Mouse (Mus musculus) large intestine, adult 2 months (tissue): Measurements from ENCODE around the gene Eml2. TPM values are rescaled to one million over a fixed set of nuclear protein-coding genes. Genes with fewer than 3 reads are reported as not detected.

Experiments
- DNase-seq: peaks from one replicate; pipeline ENCODE4 v3.0.0-alpha.2; 2012; ENCODE audit warnings: low read depth, low spot score
- WGBS: fragments of 180-500 bp; shearing (Covaris S2); methylation state at CpG from one replicate; pipeline ENCODE4 v1.1.7; 2018; 5-methylcytosine and 5-hydroxymethylcytosine counted together
- polyA plus RNA-seq: library from polyadenylated mRNA; depleted of rRNA; stranded (reverse); fragments of >200 nt; gene quantifications from 2 replicates; pipeline ENCODE4 v1.2.3, GENCODE M21; 2012

Eml2 gene
- polyA plus RNA-seq, 1 experiment, result 16.7 TPM

GRCm38 (mm10) chr7:19159411-19159810 lies 16.8 kb upstream of the Eml2 start:
- 13% methylated on average over 18 of the region's 18 CpGs for whole genome bisulfite sequencing
- no peak for DNase-seq

DNA sequence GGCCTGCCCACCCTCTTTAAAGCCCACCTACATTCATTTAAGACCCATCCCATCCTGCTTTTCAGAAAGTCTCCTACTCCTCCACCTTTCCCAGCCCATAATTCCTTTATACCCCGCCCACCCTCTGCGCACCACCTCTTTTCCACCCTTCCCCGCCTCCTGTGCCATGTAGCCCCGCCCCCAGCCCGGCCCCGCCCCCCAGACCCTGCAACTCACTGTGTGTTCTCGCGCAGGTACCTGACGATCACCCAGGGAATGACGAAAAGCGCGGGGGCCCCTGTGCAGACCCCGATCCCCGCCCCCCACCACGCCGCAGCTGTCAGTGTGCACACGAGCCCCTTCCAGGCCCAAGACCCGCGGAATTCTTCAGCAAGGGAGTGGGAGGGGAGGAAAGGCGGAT lies 16.1 kb upstream of the Eml2 start:
- 2% methylated on average over 20 of the region's 20 CpGs for WGBS
- DNase-seq, result no peak

GRCm38 (mm10) chr7:19162928-19163327 lies 13.3 kb upstream of the Eml2 start:
- DNase-seq, result no peak
- WGBS, result 80% methylated on average over 7 of the region's 7 CpGs

- no peak for DNase-seq
- 17% methylated on average over 12 of the region's 12 CpGs for WGBS
These were observed 12.5 kb upstream of the Eml2 start for GRCm38 (mm10) chr7:19163752-19164151.

- 2% methylated on average over 6 of the region's 6 CpGs for WGBS
- DNase-seq, result no peak
These were observed 12.0 kb upstream of the Eml2 start for GRCm38 (mm10) chr7:19164189-19164588.

GRCm38 (mm10) chr7:19164978-19165377 lies 11.2 kb upstream of the Eml2 start:
- DNase-seq, result no peak
- 8% methylated on average over 13 of the region's 13 CpGs for WGBS

DNA sequence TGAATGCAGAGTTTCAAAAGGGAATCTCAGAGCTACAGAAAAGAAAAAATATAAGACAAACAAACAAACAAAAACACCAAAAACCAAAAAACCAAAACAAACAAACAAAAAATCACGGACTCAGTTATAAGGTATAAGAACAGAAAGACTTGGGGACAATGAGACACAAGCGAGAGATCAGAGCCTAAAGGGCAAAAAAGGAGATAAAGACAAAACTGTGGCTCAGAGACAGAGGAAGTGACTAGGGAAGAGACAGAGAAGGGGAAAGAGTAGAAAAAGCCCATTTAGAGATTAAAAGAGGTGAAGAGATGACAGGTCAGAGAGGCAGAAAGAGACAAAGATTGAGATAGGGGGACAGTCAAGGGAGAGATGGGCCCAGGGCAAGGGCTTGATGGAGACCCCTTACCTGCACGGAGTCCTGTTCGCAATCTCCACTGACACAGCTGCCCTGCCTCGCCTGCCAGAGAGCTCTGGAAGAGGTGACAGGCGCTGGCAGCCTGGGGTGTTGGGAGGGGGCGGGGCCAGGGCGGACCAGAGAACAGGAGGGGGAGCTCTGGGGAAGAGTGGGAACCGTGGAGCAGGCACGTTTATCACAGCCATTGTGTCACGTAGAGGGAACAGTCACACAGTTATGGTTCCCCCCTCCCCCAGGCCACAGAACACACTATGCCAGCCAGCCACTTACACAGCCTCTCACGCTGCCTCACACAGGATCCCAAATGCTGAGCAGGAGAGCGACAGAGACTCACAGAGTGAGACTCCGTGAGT lies 10.4 kb upstream of the Eml2 start, which contains the start of gene Gipr:
TSS of gene Gipr (minus strand) at position 472 of the 768 bp plus-strand sequence.
- 14% methylated on average over 14 of the region's 14 CpGs for WGBS
- no peak for DNase-seq

DNA sequence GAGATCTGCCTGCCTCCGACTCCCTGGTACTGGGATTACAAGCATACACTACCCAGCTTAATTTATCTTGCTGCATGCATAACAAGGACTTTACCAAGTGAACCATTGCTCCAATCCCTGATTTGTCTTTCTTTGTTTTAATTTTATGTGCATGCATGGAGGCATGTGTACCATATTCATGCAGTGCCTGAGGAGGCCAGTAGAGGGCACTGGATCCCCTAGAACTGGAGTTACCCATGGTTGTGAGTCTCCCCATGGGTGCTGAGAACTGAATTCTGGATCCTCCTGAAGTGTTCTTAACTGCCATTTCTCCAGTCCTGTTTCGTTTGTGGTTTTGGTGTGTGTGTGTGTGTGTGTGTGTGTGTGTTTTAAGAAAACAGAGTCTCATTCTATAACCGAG lies 9.2 kb upstream of the Eml2 start:
- WGBS, result 86% methylated on average over 3 of the region's 3 CpGs
- no peak for DNase-seq

DNA sequence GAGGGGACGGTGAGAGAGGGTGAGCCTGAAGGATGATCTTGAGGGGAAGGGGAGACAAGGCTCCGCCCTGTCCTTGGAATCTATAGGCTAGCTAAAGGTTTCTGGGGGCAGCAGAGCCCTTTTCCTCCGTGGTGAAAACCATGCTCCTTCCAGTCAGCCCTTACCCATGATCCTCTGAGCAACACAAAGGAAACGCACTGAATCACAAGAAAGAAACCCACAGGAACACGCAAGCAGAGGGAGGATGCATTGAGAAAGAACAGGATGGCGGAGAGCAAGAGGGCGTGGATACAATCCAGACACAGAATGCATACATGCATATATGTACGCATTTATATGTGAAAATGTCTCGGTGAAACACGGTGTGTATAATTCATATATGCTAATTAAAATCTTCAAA lies 6.7 kb upstream of the Eml2 start:
- WGBS, result 59% methylated on average over 10 of the region's 10 CpGs
- no peak for DNase-seq

DNA sequence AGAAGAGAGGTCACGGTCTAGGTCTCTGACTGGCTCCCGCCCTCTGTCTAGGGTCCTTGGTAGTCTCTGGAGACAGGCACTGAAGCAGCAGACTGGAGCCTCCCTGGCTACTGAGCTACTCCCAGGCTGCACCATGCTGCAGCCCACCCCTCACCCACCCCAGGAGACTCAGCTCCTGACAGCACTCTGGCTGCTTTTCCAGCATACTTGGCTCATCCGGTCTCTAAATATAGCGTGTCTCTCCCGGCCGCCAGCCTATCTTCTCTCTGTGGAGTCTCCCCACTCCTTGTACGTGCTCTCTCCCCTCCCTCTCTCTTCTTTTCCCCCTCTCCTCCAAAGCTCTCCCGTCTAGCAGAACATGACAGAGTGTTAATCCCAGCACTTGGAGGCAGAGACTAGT lies 6.1 kb upstream of the Eml2 start:
- 48% methylated on average over 8 of the region's 8 CpGs for WGBS
- no peak for DNase-seq

DNA sequence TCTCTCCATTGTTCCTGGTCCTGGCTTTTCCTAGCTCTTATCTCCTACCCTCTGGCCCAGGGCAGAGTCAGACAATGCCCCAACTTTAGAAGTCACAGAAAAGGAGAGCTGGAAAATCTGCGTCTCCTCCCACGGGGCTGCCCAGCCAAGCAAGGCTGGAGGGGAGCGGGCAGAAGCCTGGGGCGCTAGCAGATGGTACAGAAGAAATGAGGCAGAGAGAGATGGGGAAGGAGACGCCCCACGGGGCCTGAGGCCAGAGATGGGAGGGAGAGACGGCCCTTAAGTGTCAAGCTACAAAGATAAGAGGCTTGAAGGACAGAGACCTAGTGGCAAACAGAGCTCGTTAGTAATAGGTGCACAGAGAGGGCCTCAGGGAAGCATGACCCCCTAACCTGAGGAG lies 4.4 kb upstream of the Eml2 start:
- DNase-seq, result no peak

GRCm38 (mm10) chr7:19172874-19173273 lies 3.3 kb upstream of the Eml2 start:
- no peak for DNase-seq
- 3% methylated on average over 17 of the region's 17 CpGs for WGBS

More for the DNA sequence above, 4.4 kb upstream of the Eml2 start:
- 70% methylated on average over 8 of the region's 8 CpGs for WGBS

GRCm38 (mm10) chr7:19176516-19176947 lies 311 bp downstream of the Eml2 start:
- no peak for DNase-seq
- WGBS, result 17% methylated on average over 21 of the region's 21 CpGs

DNA sequence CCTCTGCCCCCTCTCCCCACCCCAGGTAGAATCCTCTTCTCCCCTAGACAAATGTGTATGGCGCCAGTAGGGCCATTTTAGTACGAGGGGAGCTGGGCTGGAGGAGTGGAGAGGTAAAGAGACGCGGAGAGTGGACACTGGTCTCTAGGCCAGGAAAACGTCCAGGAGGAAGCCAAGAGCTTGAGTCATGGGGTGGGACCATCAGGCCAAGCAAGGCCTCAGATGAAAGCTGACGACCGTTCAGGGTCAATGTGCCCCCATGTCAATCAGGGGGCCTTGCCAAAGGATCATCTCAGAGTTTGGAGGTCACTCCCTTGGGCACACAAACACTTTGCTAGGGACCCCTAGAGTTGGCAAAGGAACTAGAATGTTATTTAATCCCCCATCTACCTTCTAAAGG lies 995 bp downstream of the Eml2 start:
- DNase-seq, result no peak
- 71% methylated on average over 7 of the region's 7 CpGs for WGBS

DNA sequence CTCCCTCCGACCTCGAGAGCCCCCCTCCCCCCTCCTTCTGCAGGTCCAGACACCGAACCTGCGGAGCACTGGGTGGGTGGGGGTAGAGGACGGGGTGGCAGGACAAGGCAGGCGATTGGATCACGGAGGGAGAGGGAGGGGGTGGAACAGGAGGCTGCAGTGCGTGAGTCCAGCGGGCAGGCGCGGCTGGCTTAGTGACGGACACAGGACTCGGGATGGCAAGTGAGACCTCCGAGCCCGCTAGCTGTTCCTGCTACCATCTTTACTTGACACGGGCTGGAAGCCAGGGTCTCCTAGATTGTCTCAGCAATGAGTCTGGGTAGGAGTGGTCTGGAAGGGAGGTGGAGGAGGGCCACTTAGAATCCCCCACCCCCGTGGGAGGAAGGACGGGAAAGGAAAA lies 1.8 kb downstream of the Eml2 start:
- no peak for DNase-seq
- WGBS, result 22% methylated on average over 18 of the region's 18 CpGs

DNA sequence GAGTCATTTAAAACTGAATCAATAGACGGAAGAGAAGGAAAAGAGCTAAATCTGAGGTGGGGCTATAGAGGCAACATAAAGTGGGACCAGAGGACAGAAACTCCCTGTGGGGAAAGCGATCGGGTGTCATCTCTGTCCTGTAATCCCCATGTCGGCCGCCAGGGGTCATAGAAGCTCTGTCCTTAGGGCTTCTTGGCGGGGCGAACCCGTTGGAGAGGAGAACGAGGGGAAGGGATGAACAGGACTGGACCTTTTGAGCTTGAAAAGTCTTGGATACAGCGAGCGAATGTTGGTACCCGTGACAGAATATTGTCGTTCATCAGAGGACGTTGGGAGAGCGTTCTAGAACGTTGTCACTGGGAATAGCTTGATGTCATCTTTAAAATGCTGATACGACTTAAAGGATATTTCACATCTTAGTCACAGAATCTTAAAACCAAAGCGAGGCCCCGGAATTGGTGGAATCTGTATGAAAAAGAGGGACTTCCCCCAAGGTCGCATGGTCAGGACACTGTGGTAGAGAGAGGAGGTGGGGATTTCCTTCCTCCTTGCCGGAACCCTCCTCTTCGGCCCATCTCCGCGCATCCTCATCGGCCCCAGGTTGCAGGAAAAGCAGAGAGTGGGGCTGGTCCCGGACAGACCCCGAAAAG lies 2.3 kb downstream of the Eml2 start:
- 9% methylated on average over 27 of the region's 27 CpGs for WGBS
- no peak for DNase-seq

- DNase-seq, result no peak
- 3% methylated on average over 30 of the region's 32 CpGs for WGBS
These were observed 3.0 kb downstream of the Eml2 start for GRCm38 (mm10) chr7:19179173-19179572.

DNA sequence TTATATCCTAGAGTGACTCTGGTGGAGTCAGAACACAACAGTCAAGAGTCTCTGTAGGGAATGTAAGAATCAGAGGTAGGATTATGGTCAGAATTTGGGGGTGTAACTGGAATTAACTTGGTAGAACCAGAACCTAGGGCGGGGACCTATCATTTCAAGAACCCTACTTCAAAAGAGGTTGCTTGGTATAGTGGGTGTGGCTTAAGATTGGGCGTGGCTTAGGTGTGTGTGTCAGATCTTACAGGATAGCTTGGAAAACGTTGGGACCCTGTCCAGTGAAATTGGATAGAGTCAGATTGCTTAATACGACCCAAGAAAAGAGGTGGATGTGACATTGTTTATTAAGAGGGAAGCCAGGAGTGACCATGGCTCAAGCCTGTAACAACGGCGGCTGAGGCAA lies 3.7 kb downstream of the Eml2 start:
- DNase-seq, result no peak
- 30% methylated on average over 6 of the region's 6 CpGs for WGBS

GRCm38 (mm10) chr7:19180862-19181429 lies 4.7 kb downstream of the Eml2 start:
- no peak for DNase-seq

DNA sequence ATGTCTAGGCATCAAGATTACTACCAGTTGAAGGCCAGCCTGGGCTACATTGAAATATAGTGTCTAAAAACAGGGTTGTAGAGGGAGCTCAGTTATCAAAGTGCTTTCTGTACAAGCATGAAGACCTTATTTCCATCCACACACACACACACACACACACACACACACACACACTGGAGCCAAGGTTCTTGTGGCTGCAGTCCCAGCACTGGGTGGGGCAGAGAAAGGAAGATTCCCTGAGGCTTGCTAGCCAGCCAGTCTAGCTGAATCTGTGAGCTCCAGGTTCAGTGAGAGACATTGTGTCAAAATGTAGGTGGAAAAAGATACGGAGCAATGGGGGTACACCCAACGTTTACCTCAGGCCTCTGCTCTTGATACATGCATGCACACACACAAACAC lies 8.0 kb downstream of the Eml2 start:
- DNase-seq, result no peak

More at GRCm38 (mm10) chr7:19180862-19181429, 4.7 kb downstream of the Eml2 start:
- under 1% methylated on average over 27 of the region's 27 CpGs for WGBS

GRCm38 (mm10) chr7:19184758-19185157 lies 8.5 kb downstream of the Eml2 start:
- no peak for DNase-seq
- WGBS, result 70% methylated on average over 6 of the region's 6 CpGs

More for the DNA sequence above, 8.0 kb downstream of the Eml2 start:
- WGBS, result 77% methylated on average over 2 of the region's 2 CpGs
